Mouse (Mus musculus) fat pad, adult 2 months (tissue): Measurements from ENCODE around the gene Pibf1.

ENCODE experiments used
- DNase-seq: peaks from one replicate; pipeline ENCODE4 v3.0.0-alpha.2; 2011; ENCODE audit warnings: low read depth, low spot score; ENCODE audit errors: extremely low read depth

Pibf1 gene

GRCm38 (mm10) chr14:99099267-99099966 lies at the start of gene Pibf1, which contains the start of gene Dis3:
Gene Pibf1, plus strand, starts transcription at chr14:99099424.
Gene Dis3, minus strand, starts transcription at chr14:99099770.
- DNase-seq = peak; percentile 31

- DNase-seq = no peak
These were observed 40.2 kb upstream of the Pibf1 start for GRCm38 (mm10) chr14:99058959-99059586.

GRCm38 (mm10) chr14:99060616-99061015 lies 38.6 kb upstream of the Pibf1 start:
- DNase-seq = no peak

- DNase-seq = no peak
These were observed 36.1 kb upstream of the Pibf1 start for GRCm38 (mm10) chr14:99063091-99063490.

GRCm38 (mm10) chr14:99071146-99071545 lies 28.1 kb upstream of the Pibf1 start:
- DNase-seq = no peak

GRCm38 (mm10) chr14:99088947-99089346 lies 10.3 kb upstream of the Pibf1 start:
- DNase-seq = no peak

GRCm38 (mm10) chr14:99099967-99100587 lies 853 bp downstream of the Pibf1 start:
- DNase-seq = no peak

- no peak for DNase-seq
These were observed 3.8 kb downstream of the Pibf1 start for GRCm38 (mm10) chr14:99103050-99103449.

- DNase-seq = no peak
These were observed 5.4 kb downstream of the Pibf1 start for GRCm38 (mm10) chr14:99104542-99105123.

GRCm38 (mm10) chr14:99106671-99107070 lies 7.4 kb downstream of the Pibf1 start:
- no peak for DNase-seq

- DNase-seq = no peak
These were observed 8.5 kb downstream of the Pibf1 start for GRCm38 (mm10) chr14:99107631-99108187.

GRCm38 (mm10) chr14:99108762-99109161 lies 9.5 kb downstream of the Pibf1 start:
- no peak for DNase-seq

GRCm38 (mm10) chr14:99117576-99117975 lies 18.4 kb downstream of the Pibf1 start:
- no peak for DNase-seq

GRCm38 (mm10) chr14:99121584-99122339 lies 22.5 kb downstream of the Pibf1 start:
- DNase-seq = no peak

GRCm38 (mm10) chr14:99124076-99124475 lies 24.9 kb downstream of the Pibf1 start:
- DNase-seq = no peak

GRCm38 (mm10) chr14:99126713-99127112 lies 27.5 kb downstream of the Pibf1 start:
- peak; percentile 67 for DNase-seq

GRCm38 (mm10) chr14:99127509-99127908 lies 28.3 kb downstream of the Pibf1 start:
- DNase-seq = no peak

- DNase-seq = no peak
These were observed 29.8 kb downstream of the Pibf1 start for GRCm38 (mm10) chr14:99129050-99129449.

- no peak for DNase-seq
These were observed 34.8 kb downstream of the Pibf1 start for GRCm38 (mm10) chr14:99134048-99134447.

GRCm38 (mm10) chr14:99135761-99136160 lies 36.5 kb downstream of the Pibf1 start:
- DNase-seq = no peak

GRCm38 (mm10) chr14:99136297-99136696 lies 37.1 kb downstream of the Pibf1 start:
- DNase-seq = no peak
